Mouse (Mus musculus) myocyte (in vitro differentiated cells): ENCODE data around the gene Parvb. TPM values are rescaled to one million over a fixed set of nuclear protein-coding genes. Genes with fewer than 3 reads are reported as not detected.

Source experiments
- H3K27me3 ChIP-seq: one replicate; pipeline ENCODE4 v1.6.1; 2011; ENCODE audit not compliant: control insufficient read depth, insufficient read depth, insufficient read length
- H3K36me3 ChIP-seq: one replicate; pipeline ENCODE4 v1.6.1; 2011; ENCODE audit not compliant: control insufficient read depth, insufficient read depth
- H3K4me2 ChIP-seq: one replicate; pipeline ENCODE4 v1.6.1; 2011; ENCODE audit warnings: low read depth, control low read depth
- H3K4me3 ChIP-seq: one replicate; pipeline ENCODE4 v1.5.1; 2011; ENCODE audit warnings: mild to moderate bottlenecking, control low read depth, moderate library complexity
- H3K79me2 ChIP-seq: one replicate; pipeline ENCODE4 v1.6.1; 2011; ENCODE audit not compliant: control insufficient read depth, insufficient read depth
- H3ac ChIP-seq: one replicate; pipeline ENCODE4 v1.6.1; 2011; ENCODE audit not compliant: control insufficient read depth, insufficient read length
- CEBPB ChIP-seq: IDR thresholded peaks from 2 replicates; pipeline ENCODE4 v1.6.1; 2011; ENCODE audit warnings: mild to moderate bottlenecking, moderate library complexity; ENCODE audit not compliant: poor library complexity, insufficient read depth, severe bottlenecking
- E2F4 ChIP-seq: IDR thresholded peaks from one replicate; pipeline ENCODE4 v1.6.1; 2011; ENCODE audit warnings: mild to moderate bottlenecking, control low read depth, moderate library complexity; ENCODE audit not compliant: insufficient read depth
- MAX ChIP-seq: IDR thresholded peaks from one replicate; pipeline ENCODE4 v1.6.1; 2011; ENCODE audit warnings: low read depth, mild to moderate bottlenecking, control low read depth
- MYOD1 ChIP-seq, 3 experiments: IDR thresholded peaks; one replicate each; pipeline ENCODE4 v1.6.1; 2011; ENCODE audit warnings: control low read depth in 2 of 3, low read depth in 2 of 3, mild to moderate bottlenecking in 2 of 3, moderate library complexity in 1 of 3; ENCODE audit not compliant: insufficient read length in 2 of 3, control insufficient read depth in 1 of 3
- MYOG ChIP-seq, 3 experiments: IDR thresholded peaks; one replicate each; pipeline ENCODE4 v1.6.1; 2011; ENCODE audit warnings: control low read depth in 2 of 3, low read depth in 2 of 3, mild to moderate bottlenecking in 2 of 3; ENCODE audit not compliant: insufficient read length in 2 of 3, control insufficient read depth in 1 of 3, insufficient read depth in 1 of 3
- POLR2A ChIP-seq: IDR thresholded peaks from one replicate; pipeline ENCODE4 v1.6.1; 2011; ENCODE audit warnings: low read depth, mild to moderate bottlenecking, control low read depth, moderate library complexity; ENCODE audit not compliant: insufficient read length
- POLR2AphosphoS2 ChIP-seq: IDR thresholded peaks from one replicate; pipeline ENCODE4 v1.6.1; 2011; ENCODE audit warnings: low read depth, control low read depth; ENCODE audit not compliant: insufficient read length
- REST ChIP-seq: IDR thresholded peaks from one replicate; pipeline ENCODE4 v1.6.1; 2011; ENCODE audit warnings: mild to moderate bottlenecking, control low read depth, moderate library complexity; ENCODE audit not compliant: insufficient read depth, insufficient read length
- SRF ChIP-seq: IDR thresholded peaks from one replicate; pipeline ENCODE4 v1.6.1; 2011; ENCODE audit warnings: low read depth; ENCODE audit not compliant: control insufficient read depth, insufficient read length
- TCF12 ChIP-seq: IDR thresholded peaks from one replicate; pipeline ENCODE4 v1.6.1; 2011; ENCODE audit warnings: mild to moderate bottlenecking, control low read depth; ENCODE audit not compliant: poor library complexity, insufficient read depth, severe bottlenecking
- TCF3 ChIP-seq: IDR thresholded peaks from one replicate; pipeline ENCODE4 v1.6.1; 2011; ENCODE audit warnings: low read depth, control low read depth; ENCODE audit not compliant: insufficient read length
- USF1 ChIP-seq: IDR thresholded peaks from one replicate; pipeline ENCODE4 v1.6.1; 2011; ENCODE audit warnings: low read depth, mild to moderate bottlenecking, control low read depth, moderate library complexity
- polyA plus RNA-seq: library from polyadenylated mRNA; unstranded; fragments of >200 nt; fragmentation: generic; extraction: Trizol; gene quantifications from one replicate; pipeline ENCODE4 v1.2.1, GENCODE M21; 2012; ENCODE audit warnings: missing spikeins

Parvb gene
- polyA plus RNA-seq, 1 experiment, result 86.2 TPM

- Histone ChIP-seq H3K4me2 (no peak overlapping the region), H3K36me3 (peaks cover 26% of the 10 kb centered on the region), H3ac (no peak overlapping the region), H3K27me3 (no peaks in the 10 kb centered on the region), H3K79me2 (no peaks in the 10 kb centered on the region), H3K4me3 (no peak overlapping the region)
- TF ChIP-seq MYOG (IDR thresholded peaks at IDR 0.05; ENCODE audit: control insufficient read depth in 1 of 3, insufficient read depth in 1 of 3, insufficient read length in 2 of 3, low read depth in 2 of 3) (no peak), POLR2A (no peak), MYOD1 (IDR thresholded peaks at IDR 0.05; ENCODE audit: control insufficient read depth in 1 of 3, insufficient read length in 2 of 3, low read depth in 2 of 3) (no peak), SRF (no peak), MAX (no peak), CEBPB (no peak), E2F4 (no peak), POLR2AphosphoS2 (no peak), REST (no peak), TCF12 (no peak), TCF3 (no peak), USF1 (no peak)
Observed at GRCm38 (mm10) chr15:84293590-84293989, 61.7 kb downstream of the Parvb start.

- peaks cover 26% of the 10 kb centered on the region for H3K36me3 ChIP-seq
Observed at GRCm38 (mm10) chr15:84294391-84294790, 62.5 kb downstream of the Parvb start.

DNA sequence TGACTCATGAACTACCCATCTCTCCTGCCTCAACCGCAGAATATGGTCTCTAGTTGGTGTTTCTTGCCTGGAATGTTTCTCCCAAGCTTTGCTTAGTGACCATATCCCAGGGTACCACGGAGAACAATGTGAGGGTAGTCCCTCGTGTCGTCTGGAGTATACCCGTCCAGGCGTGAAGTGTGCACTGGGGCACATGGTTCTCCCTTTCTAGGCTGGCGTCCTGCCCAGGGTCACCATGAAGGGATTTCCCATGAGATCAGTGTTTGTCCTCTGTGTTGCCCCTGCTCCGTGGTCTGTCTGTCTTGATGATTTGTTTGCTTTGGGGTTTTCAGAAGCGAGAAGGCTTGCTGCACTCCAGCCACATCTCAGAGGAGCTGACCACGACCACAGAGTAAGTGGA lies 63.4 kb downstream of the Parvb start:
- peaks cover 26% of the 10 kb centered on the region for H3K36me3 ChIP-seq
- no peak for TF ChIP-seq POLR2AphosphoS2
- no peak overlapping the region for H3K4me3 ChIP-seq

More at GRCm38 (mm10) chr15:84294391-84294790, 62.5 kb downstream of the Parvb start:
- Histone ChIP-seq H3K4me3 (no peak overlapping the region), H3K4me2 (no peak overlapping the region), H3ac (no peak overlapping the region), H3K27me3 (no peaks in the 10 kb centered on the region), H3K79me2 (no peaks in the 10 kb centered on the region)
- no peak for TF ChIP-seq TCF12
- TF ChIP-seq USF1, result no peak
- no peak for TF ChIP-seq MYOG (IDR thresholded peaks at IDR 0.05; ENCODE audit: control insufficient read depth in 1 of 3, insufficient read depth in 1 of 3, insufficient read length in 2 of 3, low read depth in 2 of 3)
- no peak for TF ChIP-seq REST
- no peak for TF ChIP-seq E2F4
- no peak for TF ChIP-seq POLR2A
- no peak for TF ChIP-seq POLR2AphosphoS2
- no peak for TF ChIP-seq SRF
- TF ChIP-seq CEBPB, result no peak
- TF ChIP-seq MYOD1 (IDR thresholded peaks at IDR 0.05; ENCODE audit: control insufficient read depth in 1 of 3, insufficient read length in 2 of 3, low read depth in 2 of 3), result no peak
- TF ChIP-seq MAX, result no peak
- TF ChIP-seq TCF3, result no peak

DNA sequence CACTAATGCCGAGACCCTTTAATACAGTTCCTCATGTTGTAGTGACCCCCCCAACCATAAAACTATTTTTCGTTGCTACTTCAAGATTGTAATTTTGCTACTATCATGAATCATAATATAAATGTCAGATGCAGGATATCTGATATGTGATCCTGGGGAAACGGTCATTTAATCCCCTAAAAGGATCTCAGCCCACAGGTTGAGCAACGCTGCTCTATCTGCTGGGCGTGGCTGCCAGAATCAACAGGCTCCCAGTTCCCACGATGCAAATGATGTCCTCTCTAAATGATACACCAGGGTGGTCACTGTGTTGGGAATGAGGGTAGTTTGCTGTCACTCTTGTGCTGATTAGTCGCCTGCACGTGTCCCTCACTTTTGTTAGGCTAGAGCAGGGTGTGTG lies 65.6 kb downstream of the Parvb start:
- Histone ChIP-seq H3K79me2 (no peaks in the 10 kb centered on the region), H3K4me3 (no peak overlapping the region), H3ac (no peak overlapping the region), H3K4me2 (no peak overlapping the region), H3K27me3 (no peaks in the 10 kb centered on the region), H3K36me3 (peaks cover 21% of the 10 kb centered on the region)
- TF ChIP-seq MYOG (IDR thresholded peaks at IDR 0.05; ENCODE audit: control insufficient read depth in 1 of 3, insufficient read depth in 1 of 3, insufficient read length in 2 of 3, low read depth in 2 of 3) (no peak), POLR2AphosphoS2 (no peak), CEBPB (peak; percentile 72; the same call in 1 of the 2 replicates)

More for the DNA sequence above, 63.4 kb downstream of the Parvb start:
- no peak overlapping the region for H3ac ChIP-seq
- H3K27me3 ChIP-seq, result no peaks in the 10 kb centered on the region
- H3K79me2 ChIP-seq, result no peaks in the 10 kb centered on the region
- H3K4me2 ChIP-seq, result no peak overlapping the region

GRCm38 (mm10) chr15:84298804-84299370 lies 67.0 kb downstream of the Parvb start:
- no peak for TF ChIP-seq SRF
- no peak for TF ChIP-seq POLR2AphosphoS2
- TF ChIP-seq CEBPB, result no peak
- no peak for TF ChIP-seq USF1
- H3ac ChIP-seq, result no peak overlapping the region
- H3K4me3 ChIP-seq, result no peak overlapping the region
- no peaks in the 10 kb centered on the region for H3K79me2 ChIP-seq
- H3K27me3 ChIP-seq, result no peaks in the 10 kb centered on the region
- H3K4me2 ChIP-seq, result no peak overlapping the region
- H3K36me3 ChIP-seq, result peaks cover 15% of the 10 kb centered on the region
